ENCODE assay signal across 11 mouse cellular contexts in the genomic region with DNA sequence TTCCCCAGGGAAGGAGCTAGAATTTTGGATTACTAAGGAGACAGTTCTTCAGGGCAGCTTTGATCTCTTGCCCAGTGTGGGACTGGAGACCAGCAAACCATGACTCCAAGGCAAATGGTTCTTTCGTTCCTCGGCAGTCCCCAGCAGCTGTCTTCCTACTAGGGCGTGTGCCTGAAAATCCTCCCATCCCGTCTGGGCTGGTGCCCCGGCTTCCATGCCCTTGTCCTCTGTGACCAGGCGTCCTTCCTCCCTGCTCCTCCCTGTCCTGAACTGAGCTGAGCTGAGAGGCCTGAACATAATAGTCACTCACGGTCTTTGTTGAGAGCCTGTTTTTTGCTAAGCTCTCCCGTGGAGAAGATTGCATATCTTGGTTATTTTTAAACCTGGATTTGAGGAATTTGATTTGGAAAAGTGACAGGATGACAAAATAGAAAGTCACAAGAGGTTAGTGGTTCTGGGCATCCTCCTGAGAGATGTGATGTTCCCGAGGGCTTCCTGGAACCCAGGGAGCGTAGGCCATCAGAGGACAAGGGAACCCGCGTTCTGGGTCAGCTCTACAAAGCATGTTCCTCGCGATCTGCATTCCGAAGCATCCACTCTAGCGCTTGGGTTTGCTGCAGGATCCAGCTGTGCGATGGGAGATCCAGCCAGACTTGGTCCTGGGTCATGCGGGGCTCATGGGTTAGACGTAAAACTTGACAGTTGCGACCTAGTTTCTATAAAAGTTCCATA. TPM values are rescaled to one million over a fixed set of nuclear protein-coding genes. Genes with fewer than 3 reads are reported as not detected.
DNase-seq lines count a peak whose midpoint lies in the region; ATAC-seq and TF ChIP-seq lines count a peak whose summit lies in the region.
"Had no signal": no experiment of that assay in that cellular context is flagged by ENCODE, and none has a peak within 500 bp of the region (broad histone marks: within the 10 kb centered on the region; RNA-seq: fewer than 3 reads in every experiment).

No protein-coding gene starts in this region.

- H3K9ac ChIP-seq in lung, postnatal 0 days (replicated peaks; ENCODE audit: low read depth) = no peak overlapping the region
- H3K9ac ChIP-seq: neural tube, embryonic 15.5 days had no signal

- DNase-seq in kidney, postnatal 10 days = peak; percentile 34
- DNase-seq in kidney, adult 11 months = no peak
- DNase-seq in gastrocnemius, adult 18-20 months (ENCODE audit: low spot score) = peak; percentile 75
- peak; percentile 71 for DNase-seq in heart, adult 8-10 months (ENCODE audit: low spot score)
- DNase-seq in lung, postnatal 0 days (ENCODE audit: low spot score) = peak; percentile 23
- DNase-seq in cerebellum, adult 11 months = no peak
- no peak for DNase-seq in adipocyte (ENCODE audit: low spot score)
- DNase-seq in layer of hippocampus, adult 2 months (ENCODE audit: low spot score in 2 of 2) = no peak
- DNase-seq: liver had no signal

- WGBS in lung, postnatal 0 days = 60% methylated on average over 20 of the region's 20 CpGs

- H3K27ac ChIP-seq in lung, postnatal 0 days (ENCODE audit: low read length) = no peak overlapping the region
- H3K27ac ChIP-seq in layer of hippocampus, adult 2 months = no peak overlapping the region
- H3K27ac ChIP-seq: neural tube, embryonic 15.5 days had no signal

- H3K4me3 ChIP-seq in lung, postnatal 0 days (ENCODE audit: low read depth, low read length) = no peak overlapping the region
- no peak overlapping the region for H3K4me3 ChIP-seq in layer of hippocampus, adult 2 months
- H3K4me3 ChIP-seq: neural tube, embryonic 15.5 days had no signal

- H3K27me3 ChIP-seq in lung, postnatal 0 days (replicated peaks; ENCODE audit: insufficient read depth, low read length) = no peaks in the 10 kb centered on the region
- H3K27me3 ChIP-seq: neural tube, embryonic 15.5 days had no signal

- peak; percentile 48 for ATAC-seq in lung, postnatal 0 days
- ATAC-seq: forebrain, embryonic 14.5 days had no signal

- H3K4me2 ChIP-seq in lung, postnatal 0 days (replicated peaks; ENCODE audit: low read depth, low read length) = no peak overlapping the region
- H3K4me2 ChIP-seq: neural tube, embryonic 15.5 days had no signal

- H3K36me3 ChIP-seq in lung, postnatal 0 days (ENCODE audit: insufficient read depth, low read length) = no peaks in the 10 kb centered on the region
- H3K36me3 ChIP-seq: neural tube, embryonic 15.5 days had no signal

- no peaks in the 10 kb centered on the region for H3K4me1 ChIP-seq in lung, postnatal 0 days (ENCODE audit: insufficient read depth, low read depth, low read length)
- H3K4me1 ChIP-seq: neural tube, embryonic 15.5 days had no signal

- H3K9me3 ChIP-seq in lung, postnatal 0 days (ENCODE audit: low read length) = no peaks in the 10 kb centered on the region
- H3K9me3 ChIP-seq: neural tube, embryonic 15.5 days had no signal

- no peak for TF ChIP-seq EP300 in lung, postnatal 0 days (IDR thresholded peaks at IDR 0.05)

- TF ChIP-seq CTCF in lung, postnatal 0 days (IDR thresholded peaks at IDR 0.05) = no peak
- no peak for TF ChIP-seq CTCF in layer of hippocampus, adult 2 months (conservative IDR thresholded peaks at IDR 0.05)

RNA-seq across cellular contexts. Expression of a gene that starts 23.8 kb away (rescaled TPM):
- total RNA-seq in gastrocnemius, adult 18-20 months (2021) = 100 to 1,000 TPM; 310 to 342 TPM
- 100 to 1,000 TPM; 570 to 700 (median 625) TPM for total RNA-seq in heart, adult 8-10 months (2022)
- polyA plus RNA-seq in lung, postnatal 0 days (2015; fragmentation: Nextera tagmentation; extraction: Ambion mirVana) = 474 and 487 TPM in 2 replicates
- 100 to 1,000 TPM; 184 to 196 TPM for total RNA-seq in layer of hippocampus, adult 2 months (2021)

RNA-seq across cellular contexts. Expression of a gene that starts 38.0 kb away (rescaled TPM):
- total RNA-seq in gastrocnemius, adult 18-20 months (2021) = 100 to 1,000 TPM; 416 to 422 TPM
- 100 to 1,000 TPM; 354 to 406 (median 379) TPM for total RNA-seq in heart, adult 8-10 months (2022)
- polyA plus RNA-seq in lung, postnatal 0 days (2015; fragmentation: Nextera tagmentation; extraction: Ambion mirVana) = 401 and 408 TPM in 2 replicates
- total RNA-seq in layer of hippocampus, adult 2 months (2021) = 100 to 1,000 TPM; 374 to 416 TPM

Comparison
In these comparisons a context has a peak if more than half of its experiments do, and no peak if none do; other contexts are left out.
1. DNase-seq: peak in kidney, postnatal 10 days (single experiment), gastrocnemius, adult 18-20 months (single experiment), heart, adult 8-10 months (single experiment) and lung, postnatal 0 days (single experiment); none in kidney, adult 11 months (single experiment), cerebellum, adult 11 months (single experiment), adipocyte (single experiment) and layer of hippocampus, adult 2 months (0 of 2).